Mouse (Mus musculus): Measurements from ENCODE around the gene Slc22a12.

The Slc22a12 gene

GRCm38 (mm10) chr19:6541521-6541920 lies 1.3 kb downstream of the Slc22a12 start:
- no peak for DNase-seq (ENCODE audit: low read depth, low spot score)

DNA sequence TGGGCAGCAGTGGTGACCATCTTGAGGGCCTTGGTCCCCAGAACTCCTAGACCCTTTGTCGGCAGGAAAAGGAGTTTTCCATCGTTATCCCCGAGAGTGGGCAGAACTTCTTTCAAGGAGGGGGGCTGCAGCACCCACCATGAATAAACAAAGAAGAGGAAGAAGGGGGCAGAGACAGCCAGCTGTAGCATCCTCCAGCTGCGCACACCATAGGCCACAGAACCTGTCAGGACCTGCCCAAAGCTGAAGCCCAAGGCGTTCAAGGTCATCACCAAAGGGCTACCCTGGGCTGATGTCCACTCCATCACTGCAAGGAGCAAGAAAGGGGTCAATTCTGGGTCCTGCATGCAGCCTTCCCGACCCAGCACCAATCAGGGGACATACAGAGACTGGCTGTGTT lies 2.6 kb downstream of the Slc22a12 start:
- no peak for DNase-seq (ENCODE audit: low read depth, low spot score)

GRCm38 (mm10) chr19:6539592-6539991 lies 3.2 kb downstream of the Slc22a12 start:
- DNase-seq (ENCODE audit: low read depth, low spot score): no peak

DNA sequence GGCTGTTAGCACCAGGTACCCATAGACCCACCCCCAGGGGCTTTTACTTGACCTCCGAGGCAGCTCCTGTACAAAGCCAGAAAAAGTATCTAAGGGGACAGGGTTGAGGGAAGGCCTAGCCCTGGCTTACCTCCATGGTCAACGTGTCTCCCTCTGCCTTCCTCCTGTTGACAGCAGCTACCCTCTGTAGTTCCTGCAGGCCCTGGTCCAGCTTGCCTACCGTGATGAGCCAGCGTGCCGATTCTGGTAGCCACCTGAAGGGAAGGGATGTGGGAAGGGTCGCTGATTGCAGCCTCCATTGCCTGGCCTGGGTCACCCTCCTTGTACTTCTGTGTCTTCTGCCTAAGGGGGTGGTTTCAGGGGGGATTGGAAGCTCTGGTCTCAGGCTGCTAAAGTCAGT lies 4.3 kb downstream of the Slc22a12 start:
- DNase-seq (ENCODE audit: low read depth, low spot score): no peak

GRCm38 (mm10) chr19:6537526-6537925 lies 5.3 kb downstream of the Slc22a12 start:
- no peak for DNase-seq (ENCODE audit: low read depth, low spot score)

GRCm38 (mm10) chr19:6536696-6537095 lies 6.1 kb downstream of the Slc22a12 start:
- peak; percentile 62 for DNase-seq (ENCODE audit: low read depth, low spot score)

GRCm38 (mm10) chr19:6536201-6536600 lies 6.6 kb downstream of the Slc22a12 start:
- DNase-seq (ENCODE audit: low read depth, low spot score): no peak

DNA sequence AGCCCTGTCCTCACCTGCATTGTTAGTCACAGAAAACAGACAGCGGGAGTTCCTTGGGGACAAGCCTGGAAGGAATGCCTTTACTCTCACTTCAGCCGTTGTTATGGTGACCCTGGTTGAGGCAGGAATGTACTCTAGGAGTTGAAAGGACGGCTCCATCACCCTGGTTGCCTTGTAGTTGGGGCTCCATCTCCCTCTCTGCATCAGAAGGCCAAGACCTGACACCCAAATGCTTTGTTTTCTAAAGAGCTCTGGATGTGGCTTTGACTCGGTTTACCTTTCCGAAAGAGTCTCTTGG lies 8.8 kb downstream of the Slc22a12 start:
- no peak for DNase-seq (ENCODE audit: low read depth, low spot score)

- peak; percentile 92 for DNase-seq (ENCODE audit: low read depth, low spot score)
Measured at GRCm38 (mm10) chr19:6533290-6534117, 9.3 kb downstream of the Slc22a12 start.

DNA sequence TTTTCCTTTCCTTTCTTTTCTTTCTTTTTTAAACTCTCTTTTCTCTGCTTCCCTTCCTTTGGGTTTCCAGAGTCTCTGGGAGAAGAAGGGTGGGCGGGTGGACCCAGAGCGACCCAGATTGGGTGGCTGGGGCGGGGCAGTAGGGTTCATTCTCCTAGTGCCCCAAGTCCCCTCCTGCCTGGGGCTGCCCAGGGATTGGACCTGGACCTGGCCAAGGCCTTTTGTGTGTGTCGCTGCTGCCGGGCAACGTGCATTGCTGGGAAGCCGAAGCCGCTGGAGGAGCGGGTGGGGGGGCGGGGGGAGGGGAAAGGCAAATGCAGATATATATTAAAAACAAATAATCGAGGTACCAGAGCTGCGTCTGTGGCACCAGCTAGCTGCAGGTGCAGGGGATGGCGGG lies 10.2 kb downstream of the Slc22a12 start:
- DNase-seq (ENCODE audit: low read depth, low spot score): no peak

DNA sequence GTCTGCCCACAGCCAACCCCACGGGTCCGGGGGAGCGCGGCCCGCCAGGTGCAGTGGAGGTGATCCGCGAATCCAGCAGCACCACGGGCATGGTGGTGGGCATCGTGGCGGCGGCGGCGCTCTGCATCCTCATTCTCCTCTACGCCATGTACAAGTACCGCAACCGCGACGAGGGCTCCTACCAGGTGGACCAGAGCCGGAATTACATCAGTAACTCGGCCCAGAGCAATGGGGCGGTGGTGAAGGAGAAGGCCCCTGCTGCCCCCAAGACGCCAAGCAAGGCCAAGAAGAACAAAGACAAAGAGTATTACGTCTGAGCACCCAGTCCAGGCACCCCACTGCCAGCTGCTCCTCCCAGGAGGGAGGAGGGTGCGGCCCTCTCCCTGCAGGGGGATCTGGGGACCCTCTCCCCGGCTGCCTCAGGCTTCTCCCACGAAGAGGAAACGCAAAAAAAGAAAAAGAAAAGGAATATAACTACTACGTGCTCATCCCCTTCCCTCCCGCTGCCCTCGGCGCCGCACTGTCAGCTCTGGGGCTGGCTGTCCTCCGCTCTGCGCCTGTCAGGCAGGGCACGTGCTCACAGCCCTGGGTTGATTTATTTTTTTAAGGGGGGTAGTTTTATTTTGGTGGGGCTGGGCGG lies 10.9 kb downstream of the Slc22a12 start:
- DNase-seq (ENCODE audit: low read depth, low spot score): no peak

GRCm38 (mm10) chr19:6531011-6531631 lies 11.7 kb downstream of the Slc22a12 start:
- peak; percentile 67 for DNase-seq (ENCODE audit: low read depth, low spot score)

DNA sequence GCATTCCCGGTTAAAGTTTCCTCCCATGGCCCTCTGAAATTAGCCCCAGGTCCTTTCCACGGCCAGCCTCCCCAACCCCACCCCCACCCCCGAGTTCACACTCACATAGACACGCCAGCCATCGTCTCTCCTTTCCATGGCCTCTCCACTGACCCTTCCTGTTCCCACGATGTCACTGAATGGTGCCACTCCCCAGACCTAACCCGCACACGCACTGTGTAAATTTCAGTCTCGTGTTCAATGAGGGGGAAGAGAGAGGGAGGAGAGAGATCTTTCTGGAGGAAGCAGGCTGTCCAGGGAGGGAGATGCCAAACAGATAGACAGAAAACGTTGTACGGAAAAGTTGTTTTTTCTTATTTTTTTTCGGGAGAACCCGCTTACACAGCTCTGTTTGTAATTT lies 12.5 kb downstream of the Slc22a12 start:
- DNase-seq (ENCODE audit: low read depth, low spot score): no peak

DNA sequence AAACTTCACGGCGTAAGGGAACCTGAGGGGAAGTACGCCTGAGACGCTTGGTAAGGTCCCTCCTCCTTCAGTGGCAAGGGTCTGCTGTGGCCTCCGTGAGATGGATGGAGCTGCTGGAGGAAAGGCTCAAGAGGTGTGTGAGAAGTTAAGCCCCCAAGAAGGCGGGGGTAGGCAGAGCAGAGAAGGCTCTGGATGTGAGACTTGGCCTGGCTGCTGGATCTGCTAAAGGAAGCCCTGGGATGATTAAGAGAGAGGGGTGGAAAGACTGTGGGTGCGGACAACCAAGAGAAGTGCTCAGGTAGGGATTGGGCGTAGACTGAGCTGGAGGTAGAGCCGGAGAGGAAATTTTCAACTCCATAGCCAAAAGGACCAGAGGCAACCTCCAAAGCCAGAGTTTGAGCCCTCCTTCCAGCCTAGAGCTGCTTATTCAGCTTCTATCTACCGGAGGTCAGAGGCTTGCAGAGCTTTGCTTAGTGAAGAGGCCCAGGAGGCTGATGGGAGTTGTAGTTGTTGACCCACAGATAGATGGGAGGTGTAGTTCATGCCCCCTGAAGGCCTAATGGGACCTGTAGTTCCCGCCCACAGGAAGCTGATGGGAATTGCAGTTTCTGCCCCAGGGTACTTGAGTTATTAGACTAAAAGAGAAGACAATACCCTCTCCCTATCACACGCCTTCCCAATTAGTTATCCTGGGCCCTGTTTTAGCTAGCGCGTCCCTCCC lies 13.4 kb downstream of the Slc22a12 start:
- peak; percentile 82 for DNase-seq (ENCODE audit: low read depth, low spot score)

DNA sequence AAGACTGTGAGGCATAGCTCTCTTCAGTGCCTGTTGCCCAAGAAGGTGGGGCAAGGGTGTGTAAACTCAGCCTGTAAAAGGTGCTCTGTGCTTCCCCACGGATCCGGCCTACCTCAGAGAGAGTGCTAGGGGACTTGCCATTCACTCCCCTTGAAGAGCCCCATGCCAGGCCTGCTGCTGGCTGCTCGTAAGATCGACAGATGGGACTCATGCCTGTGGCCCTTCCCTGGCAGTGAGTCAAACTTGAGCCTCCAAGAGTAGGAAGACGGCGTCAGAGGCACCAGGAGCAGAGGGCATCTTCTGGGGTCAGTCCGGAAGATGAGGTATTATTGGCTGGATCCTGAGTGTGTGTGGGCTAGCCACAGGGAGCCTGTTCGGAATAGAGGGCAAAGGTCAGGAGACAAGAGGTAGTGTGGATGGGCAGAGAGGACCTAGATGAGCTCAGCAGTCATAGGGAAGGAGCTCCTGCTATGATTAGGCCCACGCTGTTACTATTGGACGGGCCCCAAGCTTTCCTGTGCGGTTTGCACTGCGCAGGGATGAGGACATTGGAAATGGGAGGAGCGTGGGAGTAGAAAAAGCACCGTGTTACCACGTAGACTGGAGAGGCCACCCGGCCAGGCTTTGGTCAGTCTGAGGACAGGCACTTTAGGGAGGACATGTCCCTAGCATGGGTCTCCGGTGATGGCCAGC lies 14.8 kb downstream of the Slc22a12 start:
- peak; percentile 96 for DNase-seq (ENCODE audit: low read depth, low spot score)

DNA sequence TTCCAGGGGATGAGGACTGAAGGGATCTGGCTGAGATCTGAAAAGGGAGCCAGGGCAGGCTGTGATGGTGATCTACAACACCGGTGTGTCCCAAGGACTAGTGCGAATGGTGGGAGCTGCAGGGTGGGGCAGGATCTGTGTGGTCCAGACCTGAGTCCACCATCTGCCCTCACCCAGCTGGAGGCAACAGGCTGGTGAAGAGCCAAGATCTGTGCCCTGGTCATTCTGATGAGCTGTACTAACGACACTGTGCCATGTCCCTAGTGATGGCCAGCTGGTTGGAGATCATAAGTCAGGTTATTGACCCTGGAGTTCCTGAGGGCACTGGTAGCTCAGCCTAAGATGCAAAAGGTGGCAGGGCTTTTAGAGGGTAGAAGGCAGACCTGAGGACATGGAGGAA lies 15.4 kb downstream of the Slc22a12 start:
- DNase-seq (ENCODE audit: low read depth, low spot score): peak; percentile 96

DNA sequence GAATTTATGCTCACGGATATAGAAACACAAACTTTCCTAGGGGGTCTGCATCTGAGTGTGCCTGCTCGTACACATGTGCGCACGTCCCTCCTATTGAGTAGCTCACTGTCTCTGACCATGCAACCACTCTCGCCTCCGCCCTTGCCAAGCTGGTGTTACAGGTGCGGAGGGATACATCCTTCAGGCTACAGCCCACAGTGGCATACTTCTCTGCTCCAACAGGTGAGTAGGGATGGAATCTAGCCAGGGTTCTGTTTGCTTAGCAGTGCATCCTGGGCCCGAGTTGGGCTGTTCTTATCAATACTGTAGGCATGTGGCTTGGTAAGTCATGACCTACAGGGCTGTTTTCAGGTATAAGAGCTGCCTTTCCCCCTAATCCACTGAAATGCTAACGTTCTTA lies 16.8 kb downstream of the Slc22a12 start:
- DNase-seq (ENCODE audit: low read depth, low spot score): no peak

DNA sequence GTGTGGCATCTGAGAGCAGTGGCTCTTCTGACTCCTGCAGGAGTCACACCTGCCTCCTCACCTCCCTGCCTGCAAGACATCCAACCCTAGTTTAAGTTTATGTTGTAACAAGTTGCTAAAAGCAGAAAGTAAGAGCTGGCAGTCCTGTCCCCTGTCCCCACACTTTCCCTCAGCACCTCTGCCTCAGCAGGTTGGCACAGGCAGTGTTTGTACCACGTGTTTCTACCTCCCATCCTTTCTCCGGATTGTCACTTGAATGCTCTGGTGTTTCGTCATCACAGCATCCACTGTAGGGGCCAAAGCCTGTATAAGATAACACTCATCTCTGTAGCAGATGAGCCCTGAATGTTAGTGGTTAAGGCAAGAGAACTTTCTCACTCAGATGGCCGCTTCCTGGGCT lies 17.8 kb downstream of the Slc22a12 start:
- DNase-seq (ENCODE audit: low read depth, low spot score): peak; percentile 64

DNA sequence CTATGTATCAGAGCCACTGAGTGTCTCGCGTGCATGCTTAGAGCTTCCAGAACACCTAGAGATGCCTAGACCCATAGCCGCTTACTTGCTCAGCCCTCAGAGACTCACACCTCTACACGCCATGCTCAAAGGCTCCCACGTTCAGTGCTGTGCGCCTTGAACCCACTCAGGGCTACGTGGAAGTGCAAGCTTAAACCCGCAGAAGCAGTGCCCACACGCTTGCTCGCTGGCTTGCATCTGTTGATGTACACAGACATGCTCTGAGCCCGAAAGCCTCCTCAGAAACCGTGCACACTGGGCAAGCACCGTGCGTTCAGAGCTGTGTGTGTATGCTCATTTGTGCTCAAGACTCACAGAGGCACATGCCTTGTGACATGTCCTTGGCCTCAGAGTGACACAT lies 20.5 kb downstream of the Slc22a12 start:
- peak; percentile 82 for DNase-seq (ENCODE audit: low read depth, low spot score)

DNA sequence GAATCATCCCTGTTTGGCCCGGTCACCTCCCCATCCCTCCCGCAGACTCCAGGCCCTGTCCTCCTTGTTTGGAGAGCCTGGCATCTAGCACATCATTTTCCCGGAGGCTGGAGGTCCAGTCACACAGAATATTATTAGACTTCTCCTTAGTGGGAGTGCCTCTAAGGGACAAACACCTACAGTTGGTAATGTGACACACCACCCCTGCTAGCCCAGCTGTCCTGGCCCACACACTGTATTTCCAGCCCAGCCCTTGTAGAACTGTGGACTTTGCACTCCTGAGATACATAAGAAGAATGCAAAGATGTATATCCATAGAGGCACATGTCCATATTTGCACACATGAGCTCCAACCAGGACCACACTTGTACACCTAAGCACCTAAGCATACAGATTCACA lies 21.2 kb downstream of the Slc22a12 start:
- peak; percentile 56 for DNase-seq (ENCODE audit: low read depth, low spot score)

DNA sequence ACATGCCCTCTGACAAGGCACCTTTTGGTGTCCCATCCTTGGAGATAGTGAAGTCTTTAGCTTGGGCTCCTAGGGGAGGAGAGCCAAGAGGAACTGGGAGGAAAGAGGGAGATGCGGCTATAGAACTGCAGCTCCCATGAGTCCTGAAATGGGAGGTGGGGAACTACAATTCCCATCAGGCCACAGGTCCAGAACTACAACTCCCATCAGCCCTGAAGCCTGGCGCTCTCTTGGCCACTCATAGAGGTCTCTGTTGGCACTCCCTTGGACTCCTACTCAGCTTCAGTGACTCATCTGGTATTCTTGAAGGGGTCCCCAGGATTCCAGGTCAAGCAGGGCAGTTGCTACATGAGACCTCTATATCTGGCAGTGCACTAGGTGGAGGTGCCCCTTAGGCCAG lies 23.3 kb downstream of the Slc22a12 start:
- DNase-seq (ENCODE audit: low read depth, low spot score): peak; percentile 84

GRCm38 (mm10) chr19:6518601-6519000 lies 24.2 kb downstream of the Slc22a12 start:
- DNase-seq (ENCODE audit: low read depth, low spot score): peak; percentile 83

All from brain, adult 2 months (tissue).